Mouse (Mus musculus): ENCODE data around the gene Acadvl.

DNA sequence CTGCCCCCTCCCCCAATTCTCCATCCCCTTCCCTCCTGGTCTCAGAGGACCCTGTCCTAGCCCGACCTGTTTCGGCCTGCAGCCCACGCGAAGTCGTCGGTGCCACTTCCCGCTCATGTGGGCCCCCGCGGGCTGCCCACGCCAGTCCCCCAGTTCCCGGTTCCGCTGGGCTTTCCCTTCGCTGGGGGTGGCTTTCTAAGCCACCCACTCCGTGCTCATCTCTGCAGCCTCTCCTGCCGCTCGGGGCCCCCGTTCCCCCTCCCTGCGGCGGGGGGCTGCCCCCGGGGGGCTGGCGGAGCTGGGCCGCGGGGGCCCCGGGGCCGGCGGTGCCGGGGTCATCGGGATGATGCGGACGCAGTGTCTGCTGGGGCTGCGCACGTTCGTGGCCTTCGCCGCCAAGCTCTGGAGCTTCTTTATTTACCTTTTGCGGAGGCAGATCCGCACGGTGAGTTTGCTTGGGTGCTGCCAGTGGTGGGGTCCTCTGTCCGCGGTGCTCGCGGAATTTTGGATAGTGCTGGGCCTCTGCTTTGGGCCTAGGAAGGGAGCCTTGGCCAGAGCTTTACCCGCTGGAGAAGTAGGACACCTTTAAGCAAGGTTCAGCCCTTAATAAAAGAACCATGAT lies 34.0 kb downstream of the Acadvl start, which contains the start of gene Ctdnep1:
- no peak for TF ChIP-seq CTCF (conservative IDR thresholded peaks at IDR 0.05; ENCODE audit: low read length)
- TF ChIP-seq NANOG (IDR thresholded peaks at IDR 0.05; ENCODE audit: borderline replicate concordance, low read length), result no peak
- no peak for TF ChIP-seq POU5F1 (IDR thresholded peaks at IDR 0.05; ENCODE audit: borderline replicate concordance, low read length)
